Mouse (Mus musculus) cerebellum, adult 2 months (tissue): ENCODE measurements around the gene Fgfr2. TPM values are rescaled to one million over a fixed set of nuclear protein-coding genes. Genes with fewer than 3 reads are reported as not detected.
A peak's percentile ranks its signal among the peaks of the same experiment; 100 is the strongest.
"Not testable (repeated sequence)": the region's sequence is repeated elsewhere in the genome, so short reads cannot be mapped to it uniquely, and the experiment has no call there.

Experiments used
- DNase-seq, 2 experiments: peaks; one replicate each; pipeline ENCODE4 v3.0.0; 2021
- H3K27ac ChIP-seq: fragments of 200-500 bp; 2 replicates; pipeline ENCODE4 v1.5.1; 2012; ENCODE audit warnings: low read length, control low read depth, inconsistent platforms; ENCODE audit not compliant: insufficient read depth
- H3K27me3 ChIP-seq: fragments of 200-500 bp; 2 replicates; pipeline ENCODE4 v1.6.1; 2012; ENCODE audit warnings: inconsistent platforms, mild to moderate bottlenecking, low read length, moderate library complexity; ENCODE audit not compliant: control insufficient read depth, insufficient read depth
- H3K4me1 ChIP-seq: fragments of 200-500 bp; 2 replicates; pipeline ENCODE4 v1.6.1; 2011; ENCODE audit warnings: low read length; ENCODE audit not compliant: control insufficient read depth, insufficient read depth
- H3K4me3 ChIP-seq: fragments of 200-500 bp; replicated peaks from 2 replicates; pipeline ENCODE3; 2011; ENCODE audit warnings: mild to moderate bottlenecking, low read depth, low read length, control low read depth; ENCODE audit not compliant: insufficient read depth
- CTCF ChIP-seq: fragments of 200-500 bp; IDR thresholded peaks from 2 replicates; pipeline ENCODE4 v1.5.1; 2011; ENCODE audit warnings: low read depth, mild to moderate bottlenecking, control low read depth, low read length, moderate library complexity, borderline replicate concordance; ENCODE audit not compliant: insufficient read depth
- POLR2A ChIP-seq: fragments of 200-500 bp; IDR thresholded peaks from 2 replicates; pipeline ENCODE4 v1.6.1; 2011; ENCODE audit warnings: low read length, control low read depth, borderline replicate concordance; ENCODE audit not compliant: insufficient read depth
- WGBS: fragments of 180-500 bp; shearing (Covaris S2); methylation state at CpG from one replicate; pipeline ENCODE4 v1.1.7; 2018; 5-methylcytosine and 5-hydroxymethylcytosine counted together
- polyA plus RNA-seq: library from polyadenylated mRNA; depleted of rRNA; stranded (reverse); fragments of >200 nt; gene quantifications from 2 replicates; pipeline ENCODE4 v1.2.3, GENCODE M21; 2012

The Fgfr2 gene
- polyA plus RNA-seq, 1 experiment, result 95.3 TPM

DNA sequence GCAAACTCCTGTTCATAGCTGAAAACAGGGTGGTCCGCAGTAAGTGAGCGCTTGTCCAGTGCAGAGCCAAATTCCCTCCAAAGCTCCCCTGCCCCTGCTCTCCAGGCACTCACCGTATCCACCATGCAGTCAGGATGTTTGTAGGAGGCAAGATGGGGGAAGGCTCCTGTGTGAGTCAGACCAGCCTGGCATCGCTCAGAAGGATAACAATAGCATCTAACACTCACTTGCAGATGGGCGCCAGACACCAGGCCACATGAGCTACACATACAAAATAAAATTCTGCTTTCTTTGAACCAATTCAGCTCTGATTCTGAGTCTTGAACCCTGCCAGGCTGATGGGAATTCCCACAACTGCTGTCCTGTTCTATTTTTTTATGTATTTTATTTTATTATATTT is 2519.6 kb downstream of the Fgfr2 start:
- no peak overlapping the region for H3K27ac ChIP-seq
- no peaks in the 10 kb centered on the region for H3K4me1 ChIP-seq
- no peaks in the 10 kb centered on the region for H3K27me3 ChIP-seq
- no peak for DNase-seq
- TF ChIP-seq POLR2A, result no peak
- no peak for TF ChIP-seq CTCF
- no peak overlapping the region for H3K4me3 ChIP-seq
- WGBS, result 84% methylated on average over 5 of the region's 5 CpGs

DNA sequence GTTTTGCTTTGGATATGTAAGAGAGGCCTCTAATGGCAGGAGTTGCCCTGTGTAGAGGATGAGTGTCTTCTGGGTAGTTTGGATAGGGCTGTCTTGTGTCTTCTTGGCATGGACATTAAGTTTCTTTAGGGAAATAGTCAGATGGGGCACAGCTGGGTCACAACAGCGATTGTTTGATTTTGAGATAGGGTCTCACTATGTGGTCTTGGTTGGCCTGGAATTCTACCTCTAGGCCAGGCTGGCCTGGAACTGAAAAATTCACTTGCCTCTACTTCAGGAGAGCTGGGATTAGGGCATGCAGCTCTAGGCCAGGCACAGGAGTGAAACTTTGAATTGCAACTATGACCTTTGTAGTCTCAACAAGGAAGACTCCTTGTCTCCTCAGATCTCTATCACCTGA is 2520.3 kb downstream of the Fgfr2 start:
- 72% methylated on average over 1 of the region's 1 CpGs for WGBS

GRCm38 (mm10) chr7:130600546-130600945 is 2522.6 kb downstream of the Fgfr2 start:
- Histone ChIP-seq H3K27ac (no peak overlapping the region), H3K27me3 (no peaks in the 10 kb centered on the region), H3K4me3 (no peak overlapping the region), H3K4me1 (peaks cover 3% of the 10 kb centered on the region; the same call in 1 of the 2 replicates)
- no peak for DNase-seq
- WGBS, result 87% methylated on average over 2 of the region's 2 CpGs
- no peak for TF ChIP-seq CTCF
- no peak for TF ChIP-seq POLR2A

More for the DNA sequence above, 2520.3 kb downstream of the Fgfr2 start:
- TF ChIP-seq POLR2A, result no peak
- TF ChIP-seq CTCF, result no peak
- DNase-seq, result no peak
- H3K27me3 ChIP-seq, result no peaks in the 10 kb centered on the region
- no peaks in the 10 kb centered on the region for H3K4me1 ChIP-seq
- H3K27ac ChIP-seq, result no peak overlapping the region
- no peak overlapping the region for H3K4me3 ChIP-seq

GRCm38 (mm10) chr7:130600074-130600473 is 2523.1 kb downstream of the Fgfr2 start:
- DNase-seq, result no peak
- Histone ChIP-seq H3K27me3 (no peaks in the 10 kb centered on the region), H3K4me1 (peaks cover 3% of the 10 kb centered on the region; the same call in 1 of the 2 replicates), H3K4me3 (no peak overlapping the region), H3K27ac (no peak overlapping the region)
- 80% methylated on average over 3 of the region's 3 CpGs for WGBS
- TF ChIP-seq POLR2A (no peak), CTCF (no peak)

DNA sequence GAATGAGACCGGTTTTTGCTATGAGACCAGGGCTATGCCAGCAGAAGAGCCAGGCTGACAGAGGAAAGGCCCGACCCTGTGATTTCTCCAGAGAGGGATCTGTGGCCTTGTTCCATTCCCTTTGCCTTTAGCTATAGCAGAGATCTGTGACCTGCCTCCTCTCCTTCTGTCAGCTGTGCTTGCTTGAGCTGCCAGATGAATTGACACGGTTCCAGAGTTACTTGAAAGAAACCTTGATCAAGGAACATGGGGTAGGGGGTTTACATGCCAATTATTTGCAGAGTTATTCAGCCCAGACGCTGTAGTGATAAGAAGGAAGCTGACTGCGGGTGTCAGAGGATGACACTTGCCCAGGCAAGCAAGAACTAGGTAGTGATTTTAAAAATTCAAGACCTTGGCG is 2525.6 kb downstream of the Fgfr2 start:
- H3K4me1 ChIP-seq, result peaks cover 3% of the 10 kb centered on the region
- H3K4me3 ChIP-seq, result no peak overlapping the region
- no peaks in the 10 kb centered on the region for H3K27me3 ChIP-seq
- H3K27ac ChIP-seq, result no peak overlapping the region
- no peak for DNase-seq
- TF ChIP-seq CTCF, result no peak
- no peak for TF ChIP-seq POLR2A
- WGBS, result 51% methylated on average over 6 of the region's 6 CpGs

GRCm38 (mm10) chr7:130596079-130596855 is 2526.9 kb downstream of the Fgfr2 start:
- H3K27me3 ChIP-seq, H3K27ac ChIP-seq, DNase-seq, H3K4me3 ChIP-seq, H3K4me1 ChIP-seq: not testable (repeated sequence)
- 68% methylated on average over 9 of the region's 19 CpGs for WGBS

DNA sequence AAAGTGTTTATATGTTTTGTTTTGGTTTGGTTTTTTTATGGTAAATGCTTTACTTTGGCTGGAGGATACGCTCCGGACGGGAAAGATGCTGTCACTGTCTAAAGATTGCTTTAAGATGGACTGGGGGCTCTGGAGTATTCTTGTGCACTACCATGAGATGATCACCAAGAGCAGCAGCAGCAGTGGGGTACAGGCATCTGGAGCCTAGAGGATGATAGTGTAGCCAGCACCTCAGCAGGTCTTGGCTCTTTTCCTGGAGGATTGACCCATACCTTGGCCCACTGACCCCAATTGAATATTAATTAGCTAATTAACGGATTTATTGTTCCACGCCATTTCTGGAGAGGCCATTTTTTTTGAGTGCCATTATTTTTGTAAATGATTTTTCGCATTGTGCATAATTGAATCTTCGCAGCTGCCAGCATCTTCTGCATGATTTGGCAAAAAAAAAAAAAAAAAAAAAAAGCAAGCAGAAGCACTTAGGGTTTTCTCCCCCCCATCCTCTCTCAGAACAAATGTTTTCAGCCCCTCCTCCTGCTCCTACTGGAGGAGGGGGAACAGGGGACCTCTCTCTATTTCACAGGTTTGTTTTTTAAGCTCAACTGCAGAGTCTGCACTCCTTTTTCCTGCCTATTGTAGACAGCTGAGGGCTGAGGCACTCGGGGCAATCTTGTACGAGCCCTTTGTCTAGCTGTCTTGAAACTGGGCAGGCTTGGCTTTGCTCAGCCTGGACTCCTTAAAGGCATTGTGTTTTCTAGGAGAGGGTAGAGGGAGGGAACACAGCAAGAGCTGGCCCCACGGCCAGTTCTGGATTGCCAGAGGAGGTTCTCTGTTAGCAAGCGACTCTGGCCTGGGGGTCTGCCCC is 2529.5 kb downstream of the Fgfr2 start:
- not testable (repeated sequence) for H3K4me1 ChIP-seq, H3K4me3 ChIP-seq, H3K27me3 ChIP-seq, H3K27ac ChIP-seq
- peak in 1 of 2 experiments; percentile 15 for DNase-seq
- WGBS, result 67% methylated on average over 8 of the region's 11 CpGs

DNA sequence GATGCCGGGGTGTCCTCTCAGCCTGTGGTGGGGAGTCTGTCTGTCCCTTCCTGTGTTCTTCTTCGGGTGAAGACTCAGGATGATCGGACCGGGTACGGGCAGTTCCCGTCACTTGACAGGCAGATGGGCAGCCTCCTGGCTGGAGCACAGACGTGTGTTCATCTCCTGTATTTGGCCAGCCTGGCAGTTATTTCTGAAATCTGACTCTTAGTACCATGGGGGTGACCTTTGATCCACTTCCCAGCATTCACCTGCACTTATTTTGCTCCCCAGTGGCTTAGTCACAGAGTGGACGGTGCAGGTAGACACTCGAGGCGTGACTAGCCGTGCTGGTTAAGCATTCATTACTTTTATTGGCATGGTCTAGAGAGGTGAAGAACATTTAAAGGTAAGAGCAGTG is 2530.2 kb downstream of the Fgfr2 start:
- WGBS, result no CpG with 5 or more reads among the region's 11 CpGs
- H3K27me3 ChIP-seq, H3K27ac ChIP-seq, H3K4me1 ChIP-seq, H3K4me3 ChIP-seq, DNase-seq: not testable (repeated sequence)
